9 mouse cellular contexts compared by ENCODE assay signal in the genomic region with DNA sequence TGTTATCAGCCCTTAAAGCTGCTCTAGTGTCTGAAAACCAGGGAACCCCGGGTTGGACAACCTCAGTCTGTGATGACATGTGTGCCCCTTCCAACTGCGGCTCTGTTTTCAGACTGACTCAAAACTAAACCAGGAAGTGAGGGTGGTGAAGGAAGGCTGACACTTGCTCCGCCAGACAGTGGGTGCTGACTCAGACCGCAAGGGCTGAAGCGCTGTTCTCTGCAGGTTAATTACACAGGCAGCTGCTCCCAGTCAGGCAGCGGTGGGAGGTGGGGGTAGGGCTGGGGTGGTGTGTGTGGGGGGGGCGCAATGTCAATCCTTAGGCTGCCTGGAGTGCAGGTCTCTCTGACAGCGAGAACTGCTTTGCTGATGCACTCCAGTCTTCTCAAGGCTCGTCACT. TPM values are rescaled to one million over a fixed set of nuclear protein-coding genes. Genes with fewer than 3 reads are reported as not detected.
A peak's percentile ranks its signal among the peaks of the same experiment; 100 is the strongest.
DNase-seq lines count a peak whose midpoint lies in the region; ATAC-seq lines count a peak whose summit lies in the region.
"Had no signal": no experiment of that assay in that cellular context is flagged by ENCODE, and none has a peak within 500 bp of the region (broad histone marks: within the 10 kb centered on the region; RNA-seq: fewer than 3 reads in every experiment).

No protein-coding gene starts in this region.

- H3K4me1 ChIP-seq in kidney, embryonic 15.5 days, result peaks cover 25% of the 10 kb centered on the region

- no peak overlapping the region for H3K9ac ChIP-seq in kidney, embryonic 15.5 days
- H3K9ac ChIP-seq: lung, embryonic 14.5 days had no signal

- ATAC-seq in kidney, embryonic 15.5 days (replicated peaks; ENCODE audit: low FRiP score), result 0 out of 2 replicates have a peak, but pooled peaks have one; percentile 57
- peak; percentile 91 to 94 for ATAC-seq in hematopoietic stem cell, adult 5-6 weeks (replicated peaks in 1 of 2; ENCODE audit: insufficient read depth in 1 of 2, low FRiP score in 2 of 2, low TSS enrichment in 1 of 2, low read depth in 1 of 2, poor library complexity in 2 of 2, severe bottlenecking in 2 of 2)
- peak; percentile 66; the same call in 1 of the 2 replicates for ATAC-seq in megakaryocyte-erythroid progenitor cell, adult 5-6 weeks (replicated peaks; ENCODE audit: low FRiP score, low TSS enrichment, poor library complexity, severe bottlenecking)

- H3K4me2 ChIP-seq in kidney, embryonic 15.5 days, result 0 out of 2 replicates have a peak overlapping the region, but pooled peaks have one; percentile 36
- H3K4me2 ChIP-seq: lung, embryonic 14.5 days had no signal

- H3K4me3 ChIP-seq in kidney, embryonic 15.5 days (replicated peaks), result no peak overlapping the region

- no peaks in the 10 kb centered on the region for H3K9me3 ChIP-seq in kidney, embryonic 15.5 days (replicated peaks)

- WGBS in kidney, embryonic 15.5 days, result 7% methylated on average over 9 of the region's 9 CpGs

- H3K27ac ChIP-seq in kidney, embryonic 15.5 days, result no peak overlapping the region

- no peak for DNase-seq in kidney, postnatal 14 days
- peak; percentile 34 for DNase-seq in Muller cell, postnatal 12 days (ENCODE audit: inconsistent ontology term)
- peak; percentile 67 to 70 for DNase-seq in thymus, postnatal 10 days (ENCODE audit: low spot score in 2 of 2)
- no peak for DNase-seq in frontal cortex, postnatal 36 days (ENCODE audit: low spot score in 2 of 2)
- no peak for DNase-seq in frontal cortex, postnatal 14 days (ENCODE audit: low spot score in 2 of 2)
- DNase-seq: lung, embryonic 14.5 days had no signal

- H3K36me3 ChIP-seq in kidney, embryonic 15.5 days, result no peaks in the 10 kb centered on the region

- no peaks in the 10 kb centered on the region for H3K27me3 ChIP-seq in kidney, embryonic 15.5 days

RNA-seq across cellular contexts. Expression of gene Klhl25, which starts 51.6 kb away (rescaled TPM):
- 15.4 and 16.9 TPM in 2 replicates for polyA plus RNA-seq in kidney, embryonic 15.5 days (2015; fragmentation: Nextera tagmentation; extraction: Ambion mirVana)
- total RNA-seq in hematopoietic stem cell, adult 5-6 weeks (2017), result 8.6 and 9.3 TPM in 2 replicates
- 4.5 and 5.9 TPM in 2 replicates for total RNA-seq in megakaryocyte-erythroid progenitor cell, adult 5-6 weeks (2014; fragmentation: Nextera tagmentation)
- total RNA-seq in megakaryocyte-erythroid progenitor cell, adult 5-6 weeks (2017), result 4.0 and 4.3 TPM in 2 replicates

Comparison
In these comparisons a context has a peak if more than half of its experiments do, and no peak if none do; other contexts are left out.
1. DNase-seq: peak in Muller cell, postnatal 12 days (single experiment) and thymus, postnatal 10 days (2 of 2); none in kidney, postnatal 14 days (single experiment), frontal cortex, postnatal 36 days (0 of 2) and frontal cortex, postnatal 14 days (0 of 2).
2. Peak in every context shown above with its lines, with median percentiles within 50 percentile points of each other: ATAC-seq.